Mouse (Mus musculus) heart, embryonic 11.5 days (tissue): Measurements from ENCODE around the gene Hcrt. TPM values are rescaled to one million over a fixed set of nuclear protein-coding genes. Genes with fewer than 3 reads are reported as not detected.

Experiments used
- ATAC-seq: fragments of 200-750 bp; cut with Nextera tagmentation; replicated peaks from 2 replicates; pipeline ENCODE4 v1.8.0; 2017; ENCODE audit warnings: moderate library complexity; ENCODE audit not compliant: insufficient number of reproducible peaks, low FRiP score, low TSS enrichment
- H3K27ac ChIP-seq: fragments of 300-500 bp; sonication (generic); 2 replicates; pipeline ENCODE4 v1.5.1; 2014; ENCODE audit warnings: mild to moderate bottlenecking, low read depth, low read length
- H3K27me3 ChIP-seq: fragments of 300-500 bp; sonication (generic); 2 replicates; pipeline ENCODE4 v1.6.1; 2014; ENCODE audit warnings: mild to moderate bottlenecking, low read length, mixed read lengths; ENCODE audit not compliant: control insufficient read depth, insufficient read depth
- H3K36me3 ChIP-seq: fragments of 300-500 bp; sonication (generic); 2 replicates; pipeline ENCODE4 v1.6.1; 2014; ENCODE audit warnings: mild to moderate bottlenecking, low read length, moderate library complexity, mixed read lengths; ENCODE audit not compliant: control insufficient read depth, insufficient read depth
- H3K4me1 ChIP-seq: fragments of 300-500 bp; sonication (generic); 2 replicates; pipeline ENCODE4 v1.6.1; 2014; ENCODE audit warnings: low read length; ENCODE audit not compliant: control insufficient read depth, insufficient read depth
- H3K4me2 ChIP-seq: fragments of 300-500 bp; sonication (generic); 2 replicates; pipeline ENCODE4 v1.6.1; 2014; ENCODE audit warnings: mild to moderate bottlenecking, moderate library complexity
- H3K4me3 ChIP-seq: fragments of 300-500 bp; sonication (generic); 2 replicates; pipeline ENCODE4 v1.5.1; 2014; ENCODE audit warnings: low read depth, low read length
- H3K9ac ChIP-seq: fragments of 300-500 bp; sonication (generic); 2 replicates; pipeline ENCODE4 v1.6.1; 2014; ENCODE audit warnings: mild to moderate bottlenecking, low read depth, low read length, moderate library complexity
- H3K9me3 ChIP-seq: fragments of 300-500 bp; sonication (generic); replicated peaks from 2 replicates; pipeline ENCODE4 v1.6.1; 2016; ENCODE audit warnings: low read length; ENCODE audit not compliant: control insufficient read depth
- WGBS: fragments of 180-500 bp; shearing (Covaris S2); extraction: QIAGEN DNeasy Blood & Tissue Kit; methylation state at CpG from one replicate; pipeline ENCODE4 v1.1.7; 2014; ENCODE audit not compliant: insufficient replicate concordance; 5-methylcytosine and 5-hydroxymethylcytosine counted together
- polyA plus RNA-seq: library from polyadenylated mRNA; unstranded; fragments of >200 nt; fragmentation: Nextera tagmentation; extraction: Ambion mirVana; gene quantifications from 2 replicates; pipeline ENCODE4 v1.2.1, GENCODE M21; 2014

Gene Hcrt
- polyA plus RNA-seq, 1 experiment from 2014 or later, result not detected

- 79% methylated on average over 10 of the region's 10 CpGs for WGBS
- H3K9ac ChIP-seq, result no peak overlapping the region
These were observed 13.2 kb upstream of the Hcrt start for GRCm38 (mm10) chr11:100775921-100776320.

GRCm38 (mm10) chr11:100774261-100774660 lies 11.5 kb upstream of the Hcrt start:
- ATAC-seq, result no peak
- 0 out of 2 replicates have a peak, but pooled peaks cover under 1% of the 10 kb centered on the region for H3K36me3 ChIP-seq
- H3K4me1 ChIP-seq, result 0 out of 2 replicates have a peak, but pooled peaks cover 4% of the 10 kb centered on the region
- H3K4me3 ChIP-seq, result no peak overlapping the region
- no peak overlapping the region for H3K27ac ChIP-seq
- 78% methylated on average over 4 of the region's 4 CpGs for WGBS
- no peaks in the 10 kb centered on the region for H3K27me3 ChIP-seq
- H3K9me3 ChIP-seq, result no peaks in the 10 kb centered on the region
- no peak overlapping the region for H3K4me2 ChIP-seq
- H3K9ac ChIP-seq, result no peak overlapping the region

More at GRCm38 (mm10) chr11:100775921-100776320, 13.2 kb upstream of the Hcrt start:
- Histone ChIP-seq H3K36me3 (peaks cover 7% of the 10 kb centered on the region; the same call in 1 of the 2 replicates), H3K4me2 (no peak overlapping the region), H3K4me1 (no peaks in the 10 kb centered on the region), H3K9me3 (no peaks in the 10 kb centered on the region), H3K4me3 (no peak overlapping the region), H3K27me3 (no peaks in the 10 kb centered on the region), H3K27ac (no peak overlapping the region)
- ATAC-seq, result no peak

- peak within 1 kb of the TSS; percentile 22; the same call in 1 of the 2 replicates for H3K27ac ChIP-seq
- 0 out of 2 replicates have a peak, but pooled peaks cover 4% of the 10 kb centered on the region for H3K4me1 ChIP-seq
- no peaks in the 10 kb centered on the region; the same call in 1 of the 2 replicates for H3K36me3 ChIP-seq
- H3K9me3 ChIP-seq, result no peaks in the 10 kb centered on the region
- H3K4me2 ChIP-seq, result peak within 1 kb of the TSS; percentile 78
- WGBS, result 17% methylated on average over 17 of the region's 17 CpGs
- peak within 1 kb of the TSS; percentile 69 for H3K4me3 ChIP-seq
- H3K9ac ChIP-seq, result peak within 1 kb of the TSS; percentile 70
- H3K27me3 ChIP-seq, result no peaks in the 10 kb centered on the region
- no peak for ATAC-seq
These were observed 8.1 kb upstream of the Hcrt start, which contains the start of gene Ghdc for GRCm38 (mm10) chr11:100770646-100771408. Gene Ghdc (minus strand): TSS chr11:100770957.

- Histone ChIP-seq H3K36me3 (no peaks in the 10 kb centered on the region; the same call in 1 of the 2 replicates), H3K9me3 (no peaks in the 10 kb centered on the region), H3K4me1 (0 out of 2 replicates have a peak, but pooled peaks cover 4% of the 10 kb centered on the region), H3K9ac (peak overlapping the region; percentile 70; the same call in 1 of the 2 replicates), H3K4me3 (peak overlapping the region; percentile 69), H3K4me2 (peak overlapping the region; percentile 78), H3K27ac (no peak overlapping the region), H3K27me3 (no peaks in the 10 kb centered on the region)
- ATAC-seq, result no peak
- 53% methylated on average over 6 of the region's 6 CpGs for WGBS
These were observed 7.2 kb upstream of the Hcrt start for GRCm38 (mm10) chr11:100769980-100770379.

GRCm38 (mm10) chr11:100767871-100768270 lies 5.1 kb upstream of the Hcrt start:
- H3K27ac ChIP-seq, result no peak overlapping the region
- WGBS, result 81% methylated on average over 5 of the region's 5 CpGs
- H3K4me3 ChIP-seq, result no peak overlapping the region
- no peak for ATAC-seq
- H3K9ac ChIP-seq, result no peak overlapping the region
- no peaks in the 10 kb centered on the region for H3K9me3 ChIP-seq
- 0 out of 2 replicates have a peak, but pooled peaks cover 4% of the 10 kb centered on the region for H3K4me1 ChIP-seq
- peaks cover 5% of the 10 kb centered on the region; the same call in 1 of the 2 replicates for H3K27me3 ChIP-seq
- no peaks in the 10 kb centered on the region; the same call in 1 of the 2 replicates for H3K36me3 ChIP-seq
- no peak overlapping the region for H3K4me2 ChIP-seq

GRCm38 (mm10) chr11:100766726-100767125 lies 4.0 kb upstream of the Hcrt start:
- WGBS, result 83% methylated on average over 9 of the region's 9 CpGs
- Histone ChIP-seq H3K27me3 (peaks cover 14% of the 10 kb centered on the region), H3K4me1 (0 out of 2 replicates have a peak, but pooled peaks cover 4% of the 10 kb centered on the region), H3K9ac (no peak overlapping the region), H3K36me3 (no peaks in the 10 kb centered on the region; the same call in 1 of the 2 replicates), H3K4me3 (no peak overlapping the region), H3K9me3 (no peaks in the 10 kb centered on the region), H3K4me2 (no peak overlapping the region), H3K27ac (no peak overlapping the region)
- ATAC-seq, result no peak

- WGBS, result under 1% methylated on average over 27 of the region's 27 CpGs
- H3K27ac ChIP-seq, result no peak overlapping the region
- H3K9me3 ChIP-seq, result no peaks in the 10 kb centered on the region
- peak overlapping the region; percentile 45 for H3K4me3 ChIP-seq
- H3K36me3 ChIP-seq, result no peaks in the 10 kb centered on the region
- H3K4me2 ChIP-seq, result peak overlapping the region; percentile 74
- H3K27me3 ChIP-seq, result peaks cover 51% of the 10 kb centered on the region
- H3K9ac ChIP-seq, result peak overlapping the region; percentile 56
- H3K4me1 ChIP-seq, result peaks cover 8% of the 10 kb centered on the region
- ATAC-seq, result peak; percentile 63; the same call in 1 of the 2 replicates
These were observed 1.1 kb downstream of the Hcrt start for GRCm38 (mm10) chr11:100761547-100762045.

GRCm38 (mm10) chr11:100759611-100760233 lies 3.0 kb downstream of the Hcrt start, which contains the start of gene Kcnh4:
Gene Kcnh4 (minus strand): TSS chr11:100759942.
- Histone ChIP-seq H3K4me1 (peaks cover 8% of the 10 kb centered on the region), H3K36me3 (no peaks in the 10 kb centered on the region), H3K9me3 (no peaks in the 10 kb centered on the region), H3K4me3 (peak within 1 kb of the TSS; percentile 33), H3K27ac (no peak within 1 kb of the TSS), H3K9ac (no peak within 1 kb of the TSS), H3K27me3 (peaks cover 59% of the 10 kb centered on the region), H3K4me2 (peak within 1 kb of the TSS; percentile 61)
- WGBS, result under 1% methylated on average over 49 of the region's 51 CpGs
- no peak for ATAC-seq
